Mouse (Mus musculus) limb, embryonic 14.5 days (tissue): Measurements from ENCODE around the gene Smyd3. TPM values are rescaled to one million over a fixed set of nuclear protein-coding genes. Genes with fewer than 3 reads are reported as not detected.

Experiments
- ATAC-seq: fragments of 200-750 bp; cut with Nextera tagmentation; 2 replicates; pipeline ENCODE4 v1.8.0; 2017; ENCODE audit warnings: low read depth, moderate number of reproducible peaks, moderate TSS enrichment; ENCODE audit not compliant: low FRiP score
- DNase-seq: peaks from one replicate; pipeline ENCODE4 v3.0.0-alpha.2; 2015; ENCODE audit warnings: low spot score
- H3K27ac ChIP-seq: fragments of 300-500 bp; sonication (generic); replicated peaks from 2 replicates; pipeline ENCODE4 v1.5.1; 2014; ENCODE audit warnings: low read depth, mild to moderate bottlenecking, low read length, moderate library complexity, mixed read lengths
- H3K27me3 ChIP-seq: fragments of 300-500 bp; sonication (generic); 2 replicates; pipeline ENCODE4 v1.6.1; 2014; ENCODE audit warnings: low read length, mixed read lengths; ENCODE audit not compliant: control insufficient read depth, insufficient read depth
- H3K36me3 ChIP-seq: fragments of 300-500 bp; sonication (generic); 2 replicates; pipeline ENCODE4 v1.6.1; 2014; ENCODE audit warnings: mild to moderate bottlenecking, low read length, moderate library complexity, mixed read lengths; ENCODE audit not compliant: control insufficient read depth, insufficient read depth
- H3K4me1 ChIP-seq: fragments of 300-500 bp; sonication (generic); 2 replicates; pipeline ENCODE4 v1.6.1; 2014; ENCODE audit warnings: antibody characterized with exemption, low read length, mixed read lengths; ENCODE audit not compliant: control insufficient read depth, insufficient read depth
- H3K4me2 ChIP-seq: fragments of 300-500 bp; sonication (generic); replicated peaks from 2 replicates; pipeline ENCODE4 v1.6.1; 2014; ENCODE audit warnings: low read depth, mild to moderate bottlenecking, low read length, moderate library complexity; ENCODE audit not compliant: severe bottlenecking
- H3K4me3 ChIP-seq: fragments of 300-500 bp; sonication (generic); replicated peaks from 2 replicates; pipeline ENCODE4 v1.5.1; 2014; ENCODE audit warnings: low read length
- H3K9ac ChIP-seq: fragments of 300-500 bp; sonication (generic); 2 replicates; pipeline ENCODE4 v1.6.1; 2014; ENCODE audit warnings: mild to moderate bottlenecking, low read depth, low read length, moderate library complexity; ENCODE audit not compliant: severe bottlenecking
- H3K9me3 ChIP-seq: fragments of 300-500 bp; sonication (generic); 2 replicates; pipeline ENCODE4 v1.6.1; 2016; ENCODE audit warnings: low read length; ENCODE audit not compliant: control insufficient read depth
- POLR2A ChIP-seq: fragments of 200-500 bp; IDR thresholded peaks from 2 replicates; pipeline ENCODE4 v1.8.0; 2012; ENCODE audit warnings: inconsistent platforms, mild to moderate bottlenecking, moderate library complexity, borderline replicate concordance; ENCODE audit not compliant: insufficient read depth, insufficient read length; ENCODE audit errors: extremely low read depth
- WGBS: fragments of 180-500 bp; shearing (Covaris S2); extraction: QIAGEN DNeasy Blood & Tissue Kit; methylation state at CpG from one replicate; pipeline ENCODE4 v1.1.7; 2014; 5-methylcytosine and 5-hydroxymethylcytosine counted together
- polyA plus RNA-seq, 2 experiments: library from polyadenylated mRNA; depleted of rRNA in 1 of 2; stranded (reverse) in 1 of 2; unstranded in 1 of 2; fragments of >200 nt; fragmentation: Nextera tagmentation in 1 of 2; extraction: Ambion mirVana in 1 of 2; gene quantifications; 2 replicates each; pipeline versions ENCODE4 v1.2.1 to v1.2.3; 2012 to 2014

Smyd3 gene
- polyA plus RNA-seq, 2 experiments = 9.8 to 21.5 TPM

- TF ChIP-seq POLR2A = no peak
- 59% methylated on average over 11 of the region's 11 CpGs for WGBS
Measured at GRCm38 (mm10) chr1:179559446-179560194, 41.8 kb upstream of the Smyd3 start.

GRCm38 (mm10) chr1:179556921-179557320, 39.1 kb upstream of the Smyd3 start:
- Histone ChIP-seq H3K27me3 (no peaks in the 10 kb centered on the region), H3K9ac (no peak overlapping the region), H3K9me3 (no peaks in the 10 kb centered on the region), H3K4me1 (no peaks in the 10 kb centered on the region), H3K4me3 (no peak overlapping the region), H3K4me2 (no peak overlapping the region), H3K27ac (no peak overlapping the region), H3K36me3 (no peaks in the 10 kb centered on the region)
- ATAC-seq (no peak), DNase-seq (no peak)
- no peak for TF ChIP-seq POLR2A
- 89% methylated on average over 3 of the region's 3 CpGs for WGBS

More at GRCm38 (mm10) chr1:179559446-179560194, 41.8 kb upstream of the Smyd3 start:
- ATAC-seq (no peak), DNase-seq (peak; percentile 37)
- no peaks in the 10 kb centered on the region for H3K4me1 ChIP-seq
- no peaks in the 10 kb centered on the region for H3K9me3 ChIP-seq
- H3K4me3 ChIP-seq = no peak overlapping the region
- no peak overlapping the region for H3K4me2 ChIP-seq
- H3K9ac ChIP-seq = no peak overlapping the region
- no peaks in the 10 kb centered on the region for H3K36me3 ChIP-seq
- H3K27me3 ChIP-seq = no peaks in the 10 kb centered on the region
- no peak overlapping the region for H3K27ac ChIP-seq

- Histone ChIP-seq H3K9me3 (no peaks in the 10 kb centered on the region), H3K4me3 (no peak overlapping the region), H3K27ac (no peak overlapping the region), H3K4me2 (no peak overlapping the region), H3K9ac (no peak overlapping the region), H3K27me3 (no peaks in the 10 kb centered on the region), H3K36me3 (no peaks in the 10 kb centered on the region), H3K4me1 (no peaks in the 10 kb centered on the region)
- TF ChIP-seq POLR2A = no peak
- DNase-seq = no peak
- 82% methylated on average over 4 of the region's 4 CpGs for whole genome bisulfite sequencing
- ATAC-seq = no peak
Measured at GRCm38 (mm10) chr1:179553949-179554347, 36.1 kb upstream of the Smyd3 start.

GRCm38 (mm10) chr1:179553197-179553948, 35.5 kb upstream of the Smyd3 start:
- no peak overlapping the region for H3K9ac ChIP-seq
- 69% methylated on average over 5 of the region's 5 CpGs for WGBS
- no peaks in the 10 kb centered on the region for H3K27me3 ChIP-seq
- no peak overlapping the region for H3K4me2 ChIP-seq
- H3K4me1 ChIP-seq = no peaks in the 10 kb centered on the region
- no peak overlapping the region for H3K4me3 ChIP-seq
- DNase-seq (no peak), ATAC-seq (no peak)
- no peaks in the 10 kb centered on the region for H3K9me3 ChIP-seq
- no peak overlapping the region for H3K27ac ChIP-seq
- H3K36me3 ChIP-seq = no peaks in the 10 kb centered on the region
- TF ChIP-seq POLR2A = no peak

- H3K4me2 ChIP-seq = no peak overlapping the region
- H3K4me3 ChIP-seq = no peak overlapping the region
- TF ChIP-seq POLR2A = no peak
- H3K9me3 ChIP-seq = no peaks in the 10 kb centered on the region
- no peak overlapping the region for H3K9ac ChIP-seq
- DNase-seq (no peak), ATAC-seq (no peak)
- peaks cover 1% of the 10 kb centered on the region; the same call in 1 of the 2 replicates for H3K4me1 ChIP-seq
- H3K27ac ChIP-seq = no peak overlapping the region
- H3K27me3 ChIP-seq = no peaks in the 10 kb centered on the region
- WGBS = 57% methylated on average over 7 of the region's 7 CpGs
- H3K36me3 ChIP-seq = no peaks in the 10 kb centered on the region
Measured at GRCm38 (mm10) chr1:179552751-179553150, 34.9 kb upstream of the Smyd3 start.
